Mouse (Mus musculus) thymus, adult 2 months (tissue): ENCODE data around the gene Mob2.

Experiments used
- CTCF ChIP-seq: fragments of 200-500 bp; IDR thresholded peaks from 2 replicates; pipeline ENCODE4 v1.5.1; 2012; ENCODE audit warnings: mild to moderate bottlenecking, control low read depth, low read length, moderate library complexity, borderline replicate concordance; ENCODE audit not compliant: control insufficient read depth, poor library complexity, insufficient read depth; ENCODE audit errors: extremely low read depth
- POLR2A ChIP-seq: fragments of 200-500 bp; IDR thresholded peaks from 2 replicates; pipeline ENCODE4 v1.6.1; 2012; ENCODE audit warnings: mild to moderate bottlenecking, low read length, control low read depth, moderate library complexity; ENCODE audit not compliant: control insufficient read depth, poor library complexity, insufficient read depth; ENCODE audit errors: extremely low read depth

- TF ChIP-seq CTCF, result no peak
- TF ChIP-seq POLR2A, result no peak
Measured at GRCm38 (mm10) chr7:142050536-142050935, 10.3 kb downstream of the Mob2 start.
